Mouse (Mus musculus) spleen, postnatal 14 days (tissue): ENCODE data around the gene Gm4847.

Experiments
- DNase-seq, 2 experiments: peaks; one replicate each; pipeline ENCODE4 v3.0.0; 2021 to 2022; ENCODE audit warnings: low spot score in 2 of 2

Gene Gm4847

DNA sequence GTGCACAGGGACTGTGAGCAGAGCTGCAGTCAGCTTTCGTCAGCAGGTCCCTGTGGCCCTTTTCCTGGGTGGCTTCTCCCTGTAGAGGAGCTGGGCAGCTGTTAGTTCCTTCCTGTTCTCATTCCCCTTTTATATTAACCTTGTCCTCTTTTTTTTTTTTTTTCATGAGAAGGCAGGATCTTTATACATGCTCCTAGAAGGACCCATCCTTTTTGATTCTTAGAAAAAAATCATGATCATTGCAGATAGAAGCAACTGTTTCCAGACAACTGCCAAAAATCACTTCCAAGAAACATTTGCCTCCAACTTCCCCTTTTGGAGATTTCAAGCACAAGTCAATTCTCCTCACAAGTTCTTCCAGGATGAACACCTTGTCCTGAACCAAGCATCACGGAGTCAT, at the start of gene Gm4847:
TSS of gene Gm4847 (minus strand) at position 101 of the 400 bp plus-strand sequence.
- no peak for DNase-seq

DNA sequence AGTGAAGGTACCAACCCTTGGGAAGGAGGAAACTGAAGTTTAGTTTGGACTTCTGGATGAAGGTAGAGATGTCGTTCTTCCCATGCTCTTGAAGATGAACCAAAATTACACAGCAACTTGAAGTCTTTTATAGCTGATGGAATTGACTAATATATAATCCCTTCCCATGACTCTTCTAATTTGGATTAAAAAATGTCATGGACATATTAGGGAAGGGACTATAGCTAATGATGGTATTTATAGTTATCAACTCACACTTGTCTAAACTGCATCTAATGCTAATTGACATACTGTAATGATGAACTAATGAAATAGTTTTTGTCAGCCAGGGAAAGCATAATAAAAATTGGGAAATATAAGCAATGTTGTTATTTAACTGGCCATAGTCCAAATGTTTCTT, 34.3 kb upstream of the Gm4847 start, which contains the start of gene Fmo9:
TSS of gene Fmo9 (minus strand) at position 101 of the 400 bp plus-strand sequence.
- no peak for DNase-seq

DNA sequence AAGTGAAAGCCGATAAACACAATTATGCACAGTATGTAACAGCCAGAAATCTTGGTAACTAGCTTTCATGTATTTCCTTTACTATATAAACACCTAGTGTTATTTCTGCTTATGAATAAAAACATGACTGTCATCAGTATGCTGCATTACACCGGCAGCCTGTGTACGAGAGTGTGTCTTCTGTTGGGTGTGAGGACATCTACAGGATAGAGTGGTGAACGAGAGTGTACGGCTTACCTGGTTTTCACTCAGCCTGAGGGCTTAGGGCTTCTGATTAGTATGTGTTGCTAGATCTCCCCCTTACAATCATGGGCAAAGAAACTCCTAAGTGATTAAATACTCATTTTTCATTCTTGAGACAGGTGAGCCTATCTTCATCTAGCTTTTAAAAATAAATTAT, 21.8 kb upstream of the Gm4847 start:
- DNase-seq: no peak

DNA sequence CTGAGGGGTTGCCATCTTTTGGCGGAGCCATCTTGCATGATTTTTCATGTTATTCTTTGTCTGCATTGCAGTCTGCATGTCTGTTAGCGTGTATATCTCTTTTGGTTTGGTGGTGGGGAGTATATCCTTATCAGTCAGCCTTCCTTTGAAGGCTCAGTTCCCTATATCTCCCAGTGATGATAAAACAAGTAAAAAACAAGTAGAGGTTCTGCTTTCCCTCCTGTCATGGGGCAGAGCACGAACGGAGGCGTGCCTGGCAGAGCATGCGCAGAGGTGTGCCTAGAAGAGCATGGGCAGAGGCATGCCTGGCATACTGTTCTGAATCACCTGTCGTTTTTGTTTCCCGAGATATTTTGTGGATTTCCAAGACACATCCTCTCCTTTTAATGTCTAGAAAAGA, 13.3 kb upstream of the Gm4847 start:
- DNase-seq: no peak
